Mouse (Mus musculus): Measurements from ENCODE around the gene Hs6st3. TPM values are rescaled to one million over a fixed set of nuclear protein-coding genes. Genes with fewer than 3 reads are reported as not detected.
A peak's percentile ranks its signal among the peaks of the same experiment; 100 is the strongest.

The Hs6st3 gene
- polyA plus RNA-seq, 1 experiment from 2014 or later = 1.4 TPM

DNA sequence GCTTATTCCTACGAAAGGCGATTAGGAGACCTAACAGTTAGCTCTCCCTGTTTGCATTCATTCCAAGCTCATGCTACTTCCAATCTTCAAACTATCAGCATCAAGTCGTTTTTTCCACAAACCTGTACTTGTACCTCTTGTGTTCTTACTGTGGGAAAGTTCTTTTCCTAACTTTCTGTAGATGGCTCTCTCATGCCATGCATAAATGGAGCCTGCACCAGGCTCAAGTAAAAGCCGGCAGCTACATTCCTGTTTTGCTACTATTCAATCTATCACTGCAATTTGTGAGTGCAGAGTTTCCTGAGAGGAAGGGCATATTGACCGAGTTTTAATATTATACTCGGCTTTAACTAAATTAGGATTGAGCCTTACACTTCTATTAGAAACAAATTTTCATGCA, 25.6 kb upstream of the Hs6st3 start:
- Histone ChIP-seq H3K36me3 (ENCODE audit: insufficient read depth) (no peaks in the 10 kb centered on the region), H3K9me3 (ENCODE audit: low read depth, low read length) (no peaks in the 10 kb centered on the region), H3K4me1 (ENCODE audit: insufficient read depth) (no peaks in the 10 kb centered on the region), H3K4me2 (no peak overlapping the region), H3K27me3 (ENCODE audit: insufficient read depth, low read length) (no peaks in the 10 kb centered on the region), H3K27ac (ENCODE audit: low read depth) (no peak overlapping the region), H3K9ac (no peak overlapping the region), H3K4me3 (ENCODE audit: low read depth, low read length) (no peak overlapping the region)
- ATAC-seq (ENCODE audit: insufficient read depth) (no peak), DNase-seq (no peak)
- TF ChIP-seq CTCF (IDR thresholded peaks at IDR 0.05; ENCODE audit: low read depth) = no peak; the same call in 1 of the 2 replicates
- WGBS = 63% methylated on average over 6 of the region's 6 CpGs

DNA sequence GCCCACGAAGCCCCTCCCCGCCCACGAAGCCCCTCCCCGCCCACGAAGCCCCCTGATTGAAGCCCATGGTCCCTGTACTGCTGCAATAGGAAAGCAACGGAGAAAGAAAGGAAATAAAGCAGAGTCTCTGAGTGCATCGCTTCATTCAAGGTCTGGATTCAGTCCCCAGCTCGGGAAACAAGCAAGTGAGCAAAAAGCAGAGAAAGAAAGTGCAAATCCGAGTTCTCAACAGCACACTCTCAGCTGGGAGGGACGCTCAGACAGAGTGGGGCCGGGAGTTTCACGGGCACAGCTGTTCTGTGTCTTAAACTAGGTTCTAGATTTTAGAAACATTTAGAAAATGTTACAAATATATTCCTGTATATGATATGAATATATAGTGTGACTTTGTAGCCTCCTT, 14.6 kb upstream of the Hs6st3 start:
- no peaks in the 10 kb centered on the region for H3K36me3 ChIP-seq (ENCODE audit: insufficient read depth)
- ATAC-seq (ENCODE audit: insufficient read depth) (peak; percentile 64), DNase-seq (peak; percentile 61)
- H3K9me3 ChIP-seq (ENCODE audit: low read depth, low read length) = no peaks in the 10 kb centered on the region
- H3K9ac ChIP-seq = peak overlapping the region; percentile 48
- 5% methylated on average over 12 of the region's 12 CpGs for WGBS
- peak overlapping the region; percentile 60 for H3K4me2 ChIP-seq
- H3K27ac ChIP-seq (ENCODE audit: low read depth) = peak overlapping the region; percentile 79; the same call in 1 of the 2 replicates
- no peak for TF ChIP-seq CTCF (IDR thresholded peaks at IDR 0.05; ENCODE audit: low read depth)
- peaks cover 4% of the 10 kb centered on the region; the same call in 1 of the 2 replicates for H3K4me1 ChIP-seq (ENCODE audit: insufficient read depth)
- no peaks in the 10 kb centered on the region for H3K27me3 ChIP-seq (ENCODE audit: insufficient read depth, low read length)
- peak overlapping the region; percentile 31 for H3K4me3 ChIP-seq (ENCODE audit: low read depth, low read length)

DNA sequence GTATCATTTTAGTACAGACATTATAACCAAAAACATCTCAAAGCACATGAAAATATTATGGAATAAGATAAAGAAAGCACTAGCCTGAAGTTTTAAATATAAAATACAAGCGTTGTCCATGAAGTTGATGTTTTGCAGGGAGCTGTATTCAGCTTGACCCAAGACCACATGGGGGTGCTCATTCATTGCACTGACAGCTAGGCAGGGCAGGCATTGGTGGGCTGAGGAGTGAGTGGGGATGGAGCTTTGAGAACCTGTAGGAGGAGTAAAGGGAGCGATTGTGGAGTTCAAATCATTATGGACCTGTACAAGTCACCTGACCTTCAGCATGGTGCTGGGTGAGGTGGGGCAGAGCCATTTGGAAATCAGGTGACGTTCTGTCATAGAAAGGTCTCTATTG, 14.1 kb upstream of the Hs6st3 start:
- no peaks in the 10 kb centered on the region for H3K36me3 ChIP-seq (ENCODE audit: insufficient read depth)
- H3K9ac ChIP-seq = no peak overlapping the region
- no peak overlapping the region for H3K27ac ChIP-seq (ENCODE audit: low read depth)
- peak; percentile 92 for ATAC-seq (ENCODE audit: insufficient read depth)
- H3K4me1 ChIP-seq (ENCODE audit: insufficient read depth) = peaks cover 4% of the 10 kb centered on the region; the same call in 1 of the 2 replicates
- WGBS = 27% methylated on average over 3 of the region's 3 CpGs
- DNase-seq = peak; percentile 81
- peak overlapping the region; percentile 60 for H3K4me2 ChIP-seq
- no peaks in the 10 kb centered on the region for H3K27me3 ChIP-seq (ENCODE audit: insufficient read depth, low read length)
- H3K4me3 ChIP-seq (ENCODE audit: low read depth, low read length) = peak overlapping the region; percentile 31
- no peaks in the 10 kb centered on the region for H3K9me3 ChIP-seq (ENCODE audit: low read depth, low read length)
- TF ChIP-seq CTCF (IDR thresholded peaks at IDR 0.05; ENCODE audit: low read depth) = peak; percentile 79

DNA sequence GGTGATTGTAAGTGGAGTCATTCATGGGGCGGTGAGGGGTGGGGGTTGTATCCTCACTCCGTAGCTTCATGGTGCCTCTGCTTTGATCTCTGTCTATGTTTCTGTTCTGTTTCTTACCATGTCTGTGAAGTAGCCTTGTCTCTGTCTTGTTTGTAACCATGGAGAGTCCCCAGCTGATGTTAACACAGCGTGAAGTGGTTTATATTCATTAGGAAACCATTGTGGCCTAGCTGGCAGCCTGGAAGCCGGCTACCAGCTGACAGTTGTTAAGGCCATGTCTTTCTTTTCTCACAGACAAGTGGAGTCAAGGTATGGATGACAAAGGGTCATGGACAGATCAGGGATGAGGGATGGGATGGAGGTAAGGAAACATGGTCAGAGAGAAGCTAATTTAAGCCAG, 12.3 kb upstream of the Hs6st3 start:
- no peak overlapping the region for H3K4me2 ChIP-seq
- H3K27ac ChIP-seq (ENCODE audit: low read depth) = no peak overlapping the region
- TF ChIP-seq CTCF (IDR thresholded peaks at IDR 0.05; ENCODE audit: low read depth) = no peak
- 71% methylated on average over 4 of the region's 4 CpGs for WGBS
- DNase-seq = no peak
- no peak for ATAC-seq (ENCODE audit: insufficient read depth)
- no peaks in the 10 kb centered on the region for H3K9me3 ChIP-seq (ENCODE audit: low read depth, low read length)
- no peaks in the 10 kb centered on the region for H3K36me3 ChIP-seq (ENCODE audit: insufficient read depth)
- peaks cover 4% of the 10 kb centered on the region; the same call in 1 of the 2 replicates for H3K4me1 ChIP-seq (ENCODE audit: insufficient read depth)
- H3K27me3 ChIP-seq (ENCODE audit: insufficient read depth, low read length) = no peaks in the 10 kb centered on the region
- H3K4me3 ChIP-seq (ENCODE audit: low read depth, low read length) = no peak overlapping the region
- H3K9ac ChIP-seq = no peak overlapping the region

DNA sequence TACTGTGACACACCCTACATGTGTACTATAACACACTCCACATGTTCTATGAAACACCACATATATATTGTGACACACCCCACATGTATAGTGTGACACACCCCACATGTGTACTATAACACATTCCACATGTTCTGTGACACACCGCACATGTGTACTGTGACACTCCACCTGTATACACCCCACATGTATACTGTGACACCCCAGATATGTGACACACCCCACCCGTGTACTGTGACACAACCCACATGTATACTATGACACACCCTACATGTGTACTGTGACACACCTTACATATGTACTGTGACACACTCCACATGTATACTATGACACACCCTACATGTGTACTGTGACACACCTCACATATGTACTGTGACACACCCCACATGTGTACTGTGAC, 10.8 kb upstream of the Hs6st3 start:
- WGBS = 83% methylated on average over 2 of the region's 2 CpGs
- Histone ChIP-seq H3K36me3 (ENCODE audit: insufficient read depth) (no peaks in the 10 kb centered on the region), H3K27me3 (ENCODE audit: insufficient read depth, low read length) (no peaks in the 10 kb centered on the region), H3K27ac (ENCODE audit: low read depth) (no peak overlapping the region), H3K4me3 (ENCODE audit: low read depth, low read length) (no peak overlapping the region), H3K9me3 (ENCODE audit: low read depth, low read length) (no peaks in the 10 kb centered on the region), H3K4me1 (ENCODE audit: insufficient read depth) (peaks cover 4% of the 10 kb centered on the region; the same call in 1 of the 2 replicates), H3K4me2 (no peak overlapping the region), H3K9ac (no peak overlapping the region)
- TF ChIP-seq CTCF (IDR thresholded peaks at IDR 0.05; ENCODE audit: low read depth) = no peak
- no peak for ATAC-seq (ENCODE audit: insufficient read depth)
- no peak for DNase-seq

DNA sequence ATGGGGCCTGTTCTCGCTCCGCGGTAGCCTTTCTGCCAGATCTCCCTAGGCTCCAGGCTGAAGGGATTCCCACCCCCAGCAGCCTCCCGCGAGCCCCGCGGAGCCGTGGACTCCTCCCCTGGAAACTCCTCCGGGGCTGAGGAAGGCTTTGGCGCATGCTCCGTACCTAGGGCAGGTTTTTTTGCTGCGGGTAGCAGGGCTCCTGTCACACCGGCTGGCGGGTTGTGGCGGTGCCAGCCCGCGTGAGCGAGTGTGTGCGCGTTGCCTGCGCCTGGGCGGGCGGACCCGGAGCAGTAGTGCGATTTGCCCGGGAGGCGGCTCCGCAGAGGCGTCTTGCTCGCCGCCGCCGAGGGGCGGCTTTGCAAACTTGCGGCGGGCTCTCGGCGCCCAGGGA, 632 bp upstream of the Hs6st3 start:
- TF ChIP-seq CTCF (IDR thresholded peaks at IDR 0.05; ENCODE audit: low read depth) = peak; percentile 17
- peak overlapping the region; percentile 68 for H3K9ac ChIP-seq
- H3K27ac ChIP-seq (ENCODE audit: low read depth) = no peak overlapping the region
- peak overlapping the region; percentile 68 for H3K4me3 ChIP-seq (ENCODE audit: low read depth, low read length)
- no peaks in the 10 kb centered on the region for H3K36me3 ChIP-seq (ENCODE audit: insufficient read depth)
- H3K4me1 ChIP-seq (ENCODE audit: insufficient read depth) = peaks cover 5% of the 10 kb centered on the region; the same call in 1 of the 2 replicates
- peaks cover 42% of the 10 kb centered on the region for H3K27me3 ChIP-seq (ENCODE audit: insufficient read depth, low read length)
- peak overlapping the region; percentile 87 for H3K4me2 ChIP-seq
- ATAC-seq (ENCODE audit: insufficient read depth) = peak; percentile 89
- 0% methylated on average over 35 of the region's 38 CpGs for WGBS
- DNase-seq = peak; percentile 84
- no peaks in the 10 kb centered on the region for H3K9me3 ChIP-seq (ENCODE audit: low read depth, low read length)

DNA sequence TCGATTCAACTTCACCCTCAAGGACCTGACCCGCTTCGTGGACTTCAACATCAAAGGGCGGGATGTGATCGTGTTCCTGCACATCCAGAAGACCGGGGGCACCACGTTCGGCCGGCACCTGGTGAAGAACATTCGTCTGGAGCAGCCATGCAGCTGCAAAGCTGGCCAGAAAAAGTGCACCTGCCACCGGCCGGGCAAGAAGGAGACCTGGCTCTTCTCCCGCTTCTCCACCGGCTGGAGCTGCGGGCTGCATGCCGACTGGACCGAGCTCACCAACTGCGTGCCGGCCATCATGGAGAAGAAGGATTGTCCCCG, 602 bp downstream of the Hs6st3 start:
- Histone ChIP-seq H3K27me3 (ENCODE audit: insufficient read depth, low read length) (peaks cover 42% of the 10 kb centered on the region), H3K4me3 (ENCODE audit: low read depth, low read length) (peak overlapping the region; percentile 68), H3K36me3 (ENCODE audit: insufficient read depth) (no peaks in the 10 kb centered on the region), H3K4me1 (ENCODE audit: insufficient read depth) (peaks cover 5% of the 10 kb centered on the region; the same call in 1 of the 2 replicates), H3K9me3 (ENCODE audit: low read depth, low read length) (no peaks in the 10 kb centered on the region), H3K4me2 (peak overlapping the region; percentile 87), H3K9ac (peak overlapping the region; percentile 68), H3K27ac (ENCODE audit: low read depth) (no peak overlapping the region)
- no peak for TF ChIP-seq CTCF (IDR thresholded peaks at IDR 0.05; ENCODE audit: low read depth)
- 1% methylated on average over 20 of the region's 20 CpGs for WGBS
- DNase-seq (no peak), ATAC-seq (ENCODE audit: insufficient read depth) (no peak)

Data from lung, embryonic 14.5 days (tissue).